Mouse (Mus musculus) cerebellum, adult 9-10 months (tissue): ENCODE results near the gene Lsm7.

Experiments
- DNase-seq: peaks from one replicate; pipeline ENCODE4 v3.0.0; 2022

The Lsm7 gene

DNA sequence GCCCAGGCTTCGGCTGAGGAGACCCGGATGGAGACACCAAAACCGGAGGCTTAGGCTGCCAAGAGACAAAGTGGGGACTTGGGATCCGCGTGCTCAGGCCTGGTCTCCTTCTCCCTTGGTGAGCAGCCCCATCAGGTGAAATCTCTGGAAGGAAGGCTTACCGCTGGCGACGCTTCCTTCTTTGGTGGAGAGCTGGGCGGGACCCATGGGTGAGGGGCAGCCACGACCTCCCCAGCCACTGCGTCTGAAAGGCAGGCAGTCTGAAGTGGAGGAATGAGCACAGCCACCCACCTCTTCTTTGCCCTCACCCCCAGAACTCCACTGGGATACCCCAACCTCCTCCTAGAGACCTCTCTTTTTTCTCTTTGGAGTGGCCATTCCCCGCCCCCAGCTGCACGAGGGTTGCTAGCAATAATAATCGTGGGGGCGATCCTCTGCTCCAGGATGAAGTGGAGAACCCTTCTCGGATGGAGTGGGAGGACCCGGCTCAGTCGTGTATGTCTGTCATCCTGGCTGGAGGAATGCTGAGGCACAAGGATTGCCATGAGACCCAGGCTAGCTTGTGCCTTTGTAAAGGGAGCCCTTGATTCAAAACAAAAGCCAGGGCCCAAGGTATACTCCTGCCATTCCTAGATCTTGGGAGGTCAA is 45.9 kb downstream of the Lsm7 start:
- no peak for DNase-seq

DNA sequence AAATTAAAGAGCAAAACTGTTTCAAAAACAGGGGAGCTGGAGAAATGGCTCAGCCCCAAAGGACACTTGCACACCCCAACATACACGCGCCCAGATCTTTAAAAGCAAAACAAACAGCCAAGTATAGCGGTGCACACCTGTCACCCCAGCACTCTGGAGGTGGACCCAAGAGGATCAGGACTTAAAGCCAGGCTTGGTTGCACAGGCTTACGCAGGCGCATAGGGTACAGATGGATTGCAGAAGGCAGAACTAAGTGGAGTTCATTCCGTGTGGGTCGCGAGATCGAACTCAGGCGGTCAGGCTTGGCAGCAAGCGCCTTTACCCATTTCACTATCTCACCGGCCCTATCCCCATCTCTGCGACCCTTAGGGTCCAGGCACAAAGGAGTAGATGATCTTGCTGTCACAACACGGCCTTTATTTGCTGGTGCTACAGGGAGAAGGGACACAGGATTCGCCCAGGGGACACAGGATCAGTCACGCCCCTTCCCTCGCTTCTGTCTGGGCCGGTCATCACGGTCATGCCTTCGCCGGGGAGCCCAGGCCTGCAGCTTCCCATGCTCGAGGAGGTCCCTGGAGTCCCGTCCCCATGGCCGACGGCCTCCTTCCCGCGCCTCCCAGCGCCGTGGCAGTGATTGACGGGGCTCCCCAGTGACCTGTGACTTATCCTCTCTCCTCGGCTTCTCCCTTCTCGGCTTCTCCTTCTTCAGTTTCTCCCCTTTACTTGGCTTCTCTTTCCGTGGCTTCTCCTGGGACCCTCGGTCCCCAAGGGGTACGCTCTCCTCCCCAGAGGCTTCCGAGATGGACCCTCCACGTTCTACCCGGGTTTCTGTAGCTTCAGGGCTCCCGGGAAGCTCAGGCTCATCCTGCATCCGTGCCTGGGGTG is 46.7 kb downstream of the Lsm7 start:
- peak; percentile 51 for DNase-seq

DNA sequence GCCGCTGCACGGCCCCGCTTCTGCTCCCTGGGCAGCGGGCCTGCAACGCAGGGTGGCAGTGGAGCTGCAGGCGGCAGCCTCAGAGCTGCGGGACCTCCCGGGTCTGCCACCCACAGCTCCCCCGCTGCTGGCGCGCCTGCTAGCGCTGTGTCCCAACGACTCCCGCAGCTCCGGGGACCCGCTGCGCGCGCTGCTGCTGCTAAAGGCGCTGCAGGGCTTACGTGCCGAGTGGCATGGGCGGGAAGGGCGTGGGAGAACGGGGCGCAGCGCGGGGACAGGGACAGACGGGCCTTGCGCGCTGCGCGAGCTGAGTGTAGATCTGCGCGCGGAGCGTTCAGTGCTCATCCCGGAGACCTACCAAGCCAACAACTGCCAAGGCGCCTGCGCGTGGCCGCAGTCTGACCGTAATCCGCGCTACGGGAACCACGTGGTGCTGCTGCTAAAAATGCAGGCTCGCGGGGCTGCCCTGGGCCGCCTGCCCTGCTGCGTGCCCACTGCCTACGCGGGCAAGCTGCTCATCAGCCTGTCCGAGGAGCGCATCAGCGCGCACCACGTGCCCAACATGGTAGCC is 47.9 kb downstream of the Lsm7 start:
- DNase-seq, result peak; percentile 88

DNA sequence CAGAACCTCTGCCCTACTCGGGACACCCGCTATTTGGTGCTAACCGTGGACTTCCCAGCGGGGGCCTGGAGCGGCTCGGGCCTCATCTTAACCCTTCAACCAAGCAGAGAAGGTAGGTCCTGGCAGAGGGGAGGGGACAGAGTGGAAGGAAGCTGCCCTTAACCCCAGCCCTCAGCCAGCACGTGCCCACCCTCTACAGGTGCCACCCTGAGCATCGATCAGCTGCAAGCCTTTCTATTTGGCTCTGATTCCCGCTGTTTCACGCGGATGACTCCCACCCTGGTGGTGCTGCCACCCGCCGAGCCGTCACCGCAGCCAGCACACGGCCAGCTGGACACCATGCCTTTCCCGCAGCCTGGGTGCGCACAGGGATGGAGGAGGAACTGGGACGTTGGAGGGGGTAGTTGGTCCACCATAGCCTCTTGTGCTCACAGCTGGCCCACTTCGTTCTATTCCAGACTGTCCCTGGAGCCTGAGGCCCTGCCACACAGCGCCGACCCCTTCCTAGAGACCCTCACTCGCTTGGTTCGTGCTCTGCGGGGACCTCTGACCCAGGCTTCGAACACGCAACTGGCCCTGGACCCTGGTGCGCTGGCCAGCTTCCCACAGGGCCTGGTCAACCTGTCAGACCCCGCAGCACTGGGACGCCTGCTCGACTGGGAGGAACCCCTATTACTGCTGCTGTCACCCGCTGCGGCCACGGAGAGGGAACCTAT is 48.5 kb downstream of the Lsm7 start:
- peak; percentile 64 for DNase-seq

DNA sequence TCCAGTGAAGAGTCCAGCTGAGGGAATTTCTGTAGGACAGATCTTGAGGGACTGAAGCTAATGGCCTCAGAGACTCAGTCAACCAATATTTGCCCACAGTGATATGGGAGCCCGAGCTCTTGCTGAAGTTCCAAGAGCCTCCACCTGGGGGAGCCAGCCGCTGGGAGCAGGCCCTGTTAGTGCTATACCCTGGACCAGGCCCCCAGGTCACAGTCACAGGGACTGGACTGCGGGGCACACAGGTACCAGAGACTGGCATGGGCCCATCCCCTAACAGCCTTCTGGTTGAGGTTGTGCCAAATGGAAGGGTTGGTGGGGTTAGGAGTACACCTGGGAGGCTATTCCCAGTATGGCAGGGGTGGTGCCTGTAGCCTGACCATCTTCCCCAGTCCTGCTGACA is 49.1 kb downstream of the Lsm7 start:
- DNase-seq, result peak; percentile 88

DNA sequence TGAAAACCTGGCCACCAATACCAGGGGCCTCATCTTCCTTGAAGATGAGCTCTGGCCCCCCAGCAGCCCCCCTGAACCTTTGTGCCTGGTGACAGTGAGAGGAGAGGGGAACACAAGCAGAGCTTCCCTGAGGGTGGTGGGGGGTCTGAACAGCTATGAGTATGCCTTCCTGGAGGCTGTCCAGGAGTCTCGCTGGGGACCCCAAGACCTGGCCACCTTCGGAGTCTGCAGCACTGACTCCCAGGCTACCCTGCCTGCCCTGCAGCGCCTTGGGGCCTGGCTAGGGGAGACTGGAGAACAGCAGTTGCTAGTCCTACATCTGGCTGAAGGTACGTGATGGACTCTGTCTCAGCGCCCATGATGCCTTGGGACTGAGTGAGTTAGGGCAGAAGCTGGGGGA is 49.7 kb downstream of the Lsm7 start:
- DNase-seq, result peak; percentile 56

DNA sequence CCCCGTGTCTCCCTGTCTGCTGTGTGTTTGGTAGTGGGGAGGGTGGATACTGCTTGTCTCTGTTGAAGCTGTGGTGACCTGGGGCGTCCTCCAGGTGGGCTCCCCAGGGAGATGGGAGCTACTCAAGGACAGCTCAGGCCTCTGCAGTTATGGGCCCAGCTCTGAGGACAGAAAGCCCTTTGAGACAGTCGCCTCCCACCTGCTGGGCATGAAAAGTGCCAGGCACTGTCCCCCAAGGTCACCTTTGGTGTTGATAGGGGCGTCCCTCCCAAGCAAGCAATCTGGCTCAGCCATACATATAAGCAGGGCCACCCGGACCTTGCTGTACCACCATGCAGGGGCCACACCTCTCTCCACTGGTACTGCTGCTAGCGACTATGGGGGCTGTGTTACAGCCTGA is 50.1 kb downstream of the Lsm7 start, which contains the start of gene Amh:
TSS of gene Amh (plus strand) at position 328 of the 400 bp plus-strand sequence.
- peak; percentile 53 for DNase-seq

DNA sequence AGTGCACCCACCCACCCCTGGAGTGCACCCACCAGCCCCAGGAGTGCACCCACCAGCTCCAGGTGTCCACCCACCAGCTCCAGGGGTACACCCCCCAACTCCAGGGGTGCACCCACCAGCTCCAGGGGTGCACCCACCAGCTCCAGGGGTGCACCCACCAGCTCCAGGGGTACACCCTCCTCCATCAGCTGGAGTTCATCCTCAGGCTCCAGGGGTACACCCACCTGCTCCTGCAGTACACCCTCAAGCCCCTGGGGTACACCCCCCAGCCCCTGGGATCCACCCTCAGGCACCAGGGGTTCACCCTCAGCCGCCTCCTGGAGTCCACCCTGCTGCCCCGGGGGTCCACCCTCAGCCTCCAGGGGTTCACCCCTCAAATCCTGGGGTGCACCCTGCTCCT is 50.7 kb downstream of the Lsm7 start:
- no peak for DNase-seq

DNA sequence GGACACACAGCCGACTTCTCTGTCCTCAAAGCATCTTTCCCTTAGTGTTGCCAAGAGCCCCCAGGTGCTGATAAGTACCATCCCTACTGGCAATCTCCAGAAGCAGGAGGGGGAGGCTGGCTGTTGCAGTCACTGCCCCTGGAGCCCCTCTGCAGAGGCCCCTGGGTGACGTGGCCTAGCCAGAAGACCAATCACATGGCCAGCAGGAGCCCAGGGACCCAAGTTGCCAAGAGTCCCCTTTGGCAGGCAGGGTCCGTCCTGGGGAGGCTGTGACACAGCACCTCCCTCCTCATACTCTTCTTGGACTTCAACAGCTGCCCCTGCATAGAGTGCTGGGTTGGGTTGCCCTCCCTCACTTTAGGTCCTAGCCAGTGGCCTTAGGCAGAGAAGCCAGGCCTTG is 52.0 kb downstream of the Lsm7 start:
- DNase-seq, result no peak
